Mouse (Mus musculus) liver, embryonic 14.5 days (tissue): ENCODE data around the gene Abca1. TPM values are rescaled to one million over a fixed set of nuclear protein-coding genes. Genes with fewer than 3 reads are reported as not detected.

Experiments used
- ATAC-seq: fragments of 200-750 bp; cut with Nextera tagmentation; 2 replicates; pipeline ENCODE4 v1.8.0; 2017; ENCODE audit warnings: moderate number of reproducible peaks, mild to moderate bottlenecking, moderate library complexity; ENCODE audit not compliant: insufficient read depth
- DNase-seq, 3 experiments: peaks; one replicate each; pipeline ENCODE4 v3.0.0-alpha.2; 2012 to 2013; ENCODE audit warnings: low read depth in 3 of 3, low spot score in 3 of 3
- H3K27ac ChIP-seq: fragments of 300-500 bp; sonication (generic); 2 replicates; pipeline ENCODE4 v1.5.1; 2014; ENCODE audit warnings: moderate library complexity, mild to moderate bottlenecking, control low read depth, inconsistent platforms
- H3K27me3 ChIP-seq: fragments of 300-500 bp; sonication (generic); 2 replicates; pipeline ENCODE4 v1.6.1; 2014; ENCODE audit warnings: mild to moderate bottlenecking, low read length, moderate library complexity; ENCODE audit not compliant: control insufficient read depth, insufficient read depth
- H3K36me3 ChIP-seq: fragments of 300-500 bp; sonication (generic); replicated peaks from 2 replicates; pipeline ENCODE4 v1.6.1; 2014; ENCODE audit warnings: low read depth; ENCODE audit not compliant: control insufficient read depth, insufficient read depth
- H3K4me1 ChIP-seq, 2 experiments: fragments of 200-500 bp in 1 of 2; fragments of 300-500 bp in 1 of 2; sonication (generic) in 1 of 2; replicated peaks; 2 replicates each; pipeline ENCODE4 v1.6.1; 2012 to 2014; ENCODE audit warnings: antibody characterized with exemption in 1 of 2, inconsistent platforms in 1 of 2, low read length in 1 of 2; ENCODE audit not compliant: control insufficient read depth in 2 of 2, insufficient read depth in 2 of 2
- H3K4me2 ChIP-seq: fragments of 300-500 bp; sonication (generic); 2 replicates; pipeline ENCODE4 v1.6.1; 2014; ENCODE audit warnings: low read depth, mild to moderate bottlenecking, control low read depth, moderate library complexity
- H3K4me3 ChIP-seq, 2 experiments: fragments of 200-500 bp in 1 of 2; fragments of 300-500 bp in 1 of 2; sonication (generic) in 1 of 2; 2 replicates each; pipeline ENCODE4 v1.5.1; 2012 to 2014; ENCODE audit warnings: low read depth in 2 of 2, low read length in 2 of 2, mild to moderate bottlenecking in 2 of 2, control low read depth in 1 of 2, inconsistent platforms in 1 of 2, moderate library complexity in 1 of 2; ENCODE audit not compliant: insufficient read depth in 1 of 2
- H3K9ac ChIP-seq: fragments of 300-500 bp; sonication (generic); replicated peaks from 2 replicates; pipeline ENCODE4 v1.6.1; 2014; ENCODE audit warnings: mild to moderate bottlenecking, control low read depth, moderate library complexity
- H3K9me3 ChIP-seq: fragments of 300-500 bp; sonication (generic); 2 replicates; pipeline ENCODE4 v1.6.1; 2016; ENCODE audit warnings: low read length, mixed read lengths; ENCODE audit not compliant: control insufficient read depth
- CTCF ChIP-seq: IDR thresholded peaks from 2 replicates; pipeline ENCODE4 v1.5.1; 2016; ENCODE audit warnings: antibody characterized with exemption, low read depth, control low read depth
- EP300 ChIP-seq: IDR thresholded peaks from 2 replicates; pipeline ENCODE4 v1.6.1; 2016; ENCODE audit warnings: antibody characterized with exemption, low read depth
- WGBS: fragments of 180-500 bp; shearing (Covaris S2); extraction: QIAGEN DNeasy Blood & Tissue Kit; methylation state at CpG from one replicate; pipeline ENCODE4 v1.1.7; 2014; ENCODE audit not compliant: insufficient replicate concordance; 5-methylcytosine and 5-hydroxymethylcytosine counted together
- polyA plus RNA-seq, 2 experiments: library from polyadenylated mRNA; depleted of rRNA in 1 of 2; stranded (reverse) in 1 of 2; unstranded in 1 of 2; fragments of >200 nt; fragmentation: Nextera tagmentation in 1 of 2; extraction: Ambion mirVana in 1 of 2; gene quantifications; 2 replicates each; pipeline versions ENCODE4 v1.2.1 to v1.2.3; 2012 to 2014

Abca1 gene
- polyA plus RNA-seq, 2 experiments = 7.0 to 12.0 TPM

DNA sequence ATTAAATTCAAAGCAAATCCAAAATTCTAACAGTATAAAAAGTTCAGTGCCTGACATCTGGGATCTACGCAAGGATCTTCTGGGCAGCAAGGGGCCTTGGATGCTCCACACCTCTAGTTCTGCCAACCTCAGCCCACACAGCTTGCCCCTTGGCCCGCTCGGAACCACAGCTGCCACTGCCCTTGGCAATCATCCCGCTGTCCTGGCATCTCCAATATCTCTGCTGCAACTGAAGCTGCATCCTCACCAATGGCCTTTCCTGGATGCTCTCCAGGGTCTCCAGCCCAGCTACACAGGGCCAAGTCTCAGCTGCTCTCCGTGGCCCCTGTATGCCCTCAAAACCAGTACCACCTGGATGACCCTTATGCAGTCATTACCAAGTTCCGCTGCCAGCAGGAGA, 160.2 kb downstream of the Abca1 start:
- H3K9me3 ChIP-seq = no peaks in the 10 kb centered on the region
- no peak overlapping the region for H3K4me2 ChIP-seq
- ATAC-seq (no peak), DNase-seq (no peak)
- H3K36me3 ChIP-seq = no peaks in the 10 kb centered on the region
- no peak overlapping the region for H3K27ac ChIP-seq
- 76% methylated on average over 6 of the region's 6 CpGs for WGBS
- no peak for TF ChIP-seq EP300
- TF ChIP-seq CTCF = no peak
- H3K4me1 ChIP-seq = no peaks in the 10 kb centered on the region
- H3K4me3 ChIP-seq = no peak overlapping the region
- H3K27me3 ChIP-seq = no peaks in the 10 kb centered on the region
- H3K9ac ChIP-seq = no peak overlapping the region

DNA sequence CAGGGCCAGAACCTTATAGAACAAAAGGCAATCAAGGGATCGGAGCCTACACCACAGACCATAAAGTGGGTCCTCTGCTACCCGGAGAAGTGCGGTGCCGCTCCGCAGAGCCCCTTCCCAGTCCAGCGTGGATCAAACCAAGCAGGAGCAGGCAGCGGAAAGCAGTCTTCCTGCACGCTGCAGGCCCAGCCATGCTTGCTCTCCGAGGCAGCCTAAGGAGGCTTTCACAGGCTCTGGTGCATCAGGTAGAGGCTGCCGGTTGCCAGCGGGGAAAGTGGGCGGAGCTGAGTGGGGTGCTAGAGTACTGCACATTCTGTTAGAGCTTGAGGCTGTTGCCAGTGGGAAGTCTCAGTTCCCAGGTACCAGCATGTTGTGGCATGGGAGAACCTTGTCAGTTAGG, 170.4 kb downstream of the Abca1 start, which contains the start of gene Nipsnap3a:
Nipsnap3a (plus strand) TSS at position 25 of the 400 bp plus-strand sequence.
- 17% methylated on average over 12 of the region's 12 CpGs for WGBS
- DNase-seq = no peak
- no peaks in the 10 kb centered on the region for H3K9me3 ChIP-seq
- no peak within 1 kb of the TSS for H3K27ac ChIP-seq
- no peak within 1 kb of the TSS for H3K9ac ChIP-seq
- H3K27me3 ChIP-seq = no peaks in the 10 kb centered on the region
- no peak within 1 kb of the TSS for H3K4me3 ChIP-seq
- no peak within 1 kb of the TSS for H3K4me2 ChIP-seq
- no peak for TF ChIP-seq EP300
- TF ChIP-seq CTCF = no peak
- H3K4me1 ChIP-seq = no peaks in the 10 kb centered on the region
- no peak for ATAC-seq
- H3K36me3 ChIP-seq = no peaks in the 10 kb centered on the region

DNA sequence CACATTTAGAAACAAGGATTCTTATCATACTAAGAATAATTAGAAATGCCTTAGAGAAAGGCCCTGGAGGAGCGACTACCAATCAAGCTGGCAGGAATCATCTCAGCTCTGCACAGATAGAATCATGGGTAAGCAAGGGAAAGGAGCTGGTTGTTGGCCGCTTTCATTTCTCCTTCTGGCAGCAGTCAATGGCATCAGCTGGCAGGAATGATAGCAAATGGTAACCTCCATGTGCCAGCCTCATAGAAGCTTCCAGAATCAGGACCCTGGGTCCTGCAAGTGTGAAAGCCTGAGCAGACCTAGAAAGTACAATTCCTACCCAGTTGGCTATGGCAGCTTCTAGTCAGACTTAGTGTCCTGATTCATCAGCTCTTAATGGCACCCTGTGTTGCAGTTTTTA, 173.4 kb downstream of the Abca1 start:
- Histone ChIP-seq H3K4me3 (no peak overlapping the region), H3K9me3 (no peaks in the 10 kb centered on the region), H3K4me1 (no peaks in the 10 kb centered on the region), H3K9ac (no peak overlapping the region), H3K36me3 (no peaks in the 10 kb centered on the region), H3K27me3 (no peaks in the 10 kb centered on the region), H3K27ac (no peak overlapping the region), H3K4me2 (no peak overlapping the region)
- TF ChIP-seq CTCF = no peak
- no peak for TF ChIP-seq EP300
- ATAC-seq = no peak
- WGBS = 66% methylated on average over 2 of the region's 2 CpGs
- DNase-seq = no peak

DNA sequence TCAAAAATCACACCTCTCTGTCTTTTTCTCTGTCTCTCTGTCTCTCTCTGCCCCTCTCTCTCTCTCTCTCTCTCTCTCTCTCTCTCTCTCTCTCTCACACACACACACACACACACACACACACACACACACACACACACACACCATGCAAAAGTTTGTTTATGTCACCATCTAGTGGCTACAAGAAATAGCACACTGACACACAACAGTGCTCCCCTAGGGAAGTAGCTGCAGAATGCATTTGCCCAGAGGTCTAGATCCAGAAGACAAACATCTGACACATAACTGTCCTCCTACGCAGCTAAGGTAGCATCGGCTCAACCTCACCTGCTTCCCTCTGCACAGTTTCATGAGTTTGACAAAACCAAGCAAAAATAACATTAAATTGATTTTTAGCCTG, 174.5 kb downstream of the Abca1 start:
- no peak for DNase-seq
- TF ChIP-seq CTCF (peak; percentile 46), EP300 (no peak)
- H3K27me3 ChIP-seq = no peaks in the 10 kb centered on the region
- H3K9ac ChIP-seq = no peak overlapping the region
- H3K4me1 ChIP-seq = no peaks in the 10 kb centered on the region
- no peaks in the 10 kb centered on the region for H3K9me3 ChIP-seq
- no peak overlapping the region for H3K27ac ChIP-seq
- H3K4me3 ChIP-seq = no peak overlapping the region
- WGBS = 45% methylated on average over 2 of the region's 2 CpGs
- ATAC-seq = no peak
- no peak overlapping the region for H3K4me2 ChIP-seq
- H3K36me3 ChIP-seq = no peaks in the 10 kb centered on the region

Other genes starting within 250 kb of the Abca1 start
- 0.03 and 0.04 TPM in 2 replicates for gene Olfr272, start 240.7 kb downstream of the Abca1 start, polyA plus RNA-seq (2012; rRNA removed)
- gene Olfr272, start 240.7 kb downstream of the Abca1 start, polyA plus RNA-seq (2014; fragmentation: Nextera tagmentation; extraction: Ambion mirVana) = not detected in 2 replicates
- gene Olfr270, start 195.3 kb downstream of the Abca1 start, polyA plus RNA-seq (2012; rRNA removed) = not detected in 2 replicates
- gene Olfr270, start 195.3 kb downstream of the Abca1 start, polyA plus RNA-seq (2014; fragmentation: Nextera tagmentation; extraction: Ambion mirVana) = not detected in 2 replicates
- gene Nipsnap3a, start 170.6 kb downstream of the Abca1 start, polyA plus RNA-seq (2012; rRNA removed) = not detected in 2 replicates
- gene Nipsnap3a, start 170.6 kb downstream of the Abca1 start, polyA plus RNA-seq (2014; fragmentation: Nextera tagmentation; extraction: Ambion mirVana) = not detected in 2 replicates
- 12.0 and 13.2 TPM in 2 replicates for gene Nipsnap3b, start 148.0 kb downstream of the Abca1 start, polyA plus RNA-seq (2012; rRNA removed)
- 33.7 and 38.4 TPM in 2 replicates for gene Nipsnap3b, start 148.0 kb downstream of the Abca1 start, polyA plus RNA-seq (2014; fragmentation: Nextera tagmentation; extraction: Ambion mirVana)